Mouse (Mus musculus) ES-CJ7 (cell line): ENCODE data around the gene Rpl36.

Experiments used
- DNase-seq: peaks from one replicate; pipeline ENCODE4 v3.0.0; 2011; ENCODE audit warnings: low read depth, low spot score

The Rpl36 gene

DNA sequence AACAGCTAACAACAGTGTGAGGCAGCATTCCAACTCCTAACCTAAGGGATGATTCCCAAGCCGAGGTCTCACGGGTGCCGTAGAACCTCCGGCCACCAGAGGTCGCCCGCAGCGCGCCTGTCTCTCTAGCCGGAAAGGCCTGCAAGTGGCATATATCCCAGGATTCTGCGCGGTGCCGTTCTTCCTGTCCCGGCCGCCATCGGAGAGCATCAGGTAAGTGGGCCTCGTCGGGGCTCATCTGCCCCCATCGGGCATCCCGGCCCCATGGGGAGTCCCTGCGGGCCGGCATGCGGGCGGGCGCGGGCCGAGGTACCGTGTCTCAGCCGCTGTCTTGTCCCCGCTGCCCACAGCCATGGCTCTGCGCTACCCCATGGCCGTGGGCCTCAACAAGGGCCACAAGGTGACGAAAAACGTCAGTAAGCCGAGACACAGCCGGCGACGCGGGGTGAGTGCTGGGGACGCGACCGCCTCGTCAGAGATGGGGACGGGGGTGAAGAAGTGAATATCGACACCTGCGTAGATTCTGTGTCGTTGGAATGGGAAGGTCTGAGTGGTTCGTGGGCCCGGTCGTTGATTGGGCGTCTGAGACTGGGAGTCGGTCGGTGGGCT lies at the start of gene Rpl36:
Gene Rpl36 (plus strand): TSS at position 181 of the 609 bp plus-strand sequence.
- DNase-seq, result peak; percentile 95

GRCm38 (mm10) chr17:56566293-56566692 lies 46.9 kb upstream of the Rpl36 start:
- no peak for DNase-seq

- DNase-seq, result no peak
Measured at GRCm38 (mm10) chr17:56566918-56567317, 46.3 kb upstream of the Rpl36 start.

- no peak for DNase-seq
Measured at GRCm38 (mm10) chr17:56567370-56567769, 45.8 kb upstream of the Rpl36 start.

GRCm38 (mm10) chr17:56570287-56570686 lies 42.9 kb upstream of the Rpl36 start:
- no peak for DNase-seq

GRCm38 (mm10) chr17:56572154-56572553 lies 41.1 kb upstream of the Rpl36 start:
- no peak for DNase-seq

DNA sequence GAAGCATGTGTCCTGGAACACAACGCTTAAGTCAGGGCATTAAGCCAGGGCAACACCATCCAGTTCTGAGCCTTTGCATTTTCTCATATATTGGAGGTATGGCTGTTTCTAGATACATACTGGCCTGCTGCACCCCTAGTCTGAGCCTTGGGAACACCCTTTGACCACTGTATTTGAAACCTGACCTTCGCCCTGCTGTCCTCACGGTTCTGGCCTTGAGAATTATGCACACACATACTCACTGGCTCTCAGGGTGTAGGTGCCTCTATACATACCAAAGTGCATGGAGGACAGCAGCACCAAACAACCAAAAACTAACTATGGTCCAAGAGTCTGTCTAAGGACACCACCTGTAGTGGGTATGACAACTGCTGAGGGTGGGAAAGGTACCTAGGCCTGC lies 40.3 kb upstream of the Rpl36 start:
- DNase-seq, result no peak

DNA sequence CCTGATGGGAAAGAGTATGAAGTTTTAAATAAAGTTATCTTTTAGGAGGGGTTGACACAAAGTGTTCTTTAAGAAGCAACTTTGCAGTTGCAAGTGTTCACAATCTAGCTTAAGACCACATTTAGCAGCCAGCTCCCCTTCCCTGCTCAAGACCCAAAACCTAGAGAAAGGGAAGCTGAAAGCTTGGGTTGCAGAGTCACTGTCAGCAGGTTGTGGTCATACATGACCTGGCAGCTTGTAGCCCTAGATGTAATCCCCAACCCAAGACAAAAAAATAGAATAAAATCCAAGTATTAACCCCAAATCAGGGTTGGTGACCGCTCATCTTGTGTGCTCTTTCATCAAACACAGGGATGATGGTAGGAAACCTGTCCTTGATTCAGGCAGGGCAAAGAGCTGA lies 30.1 kb upstream of the Rpl36 start:
- DNase-seq, result no peak

DNA sequence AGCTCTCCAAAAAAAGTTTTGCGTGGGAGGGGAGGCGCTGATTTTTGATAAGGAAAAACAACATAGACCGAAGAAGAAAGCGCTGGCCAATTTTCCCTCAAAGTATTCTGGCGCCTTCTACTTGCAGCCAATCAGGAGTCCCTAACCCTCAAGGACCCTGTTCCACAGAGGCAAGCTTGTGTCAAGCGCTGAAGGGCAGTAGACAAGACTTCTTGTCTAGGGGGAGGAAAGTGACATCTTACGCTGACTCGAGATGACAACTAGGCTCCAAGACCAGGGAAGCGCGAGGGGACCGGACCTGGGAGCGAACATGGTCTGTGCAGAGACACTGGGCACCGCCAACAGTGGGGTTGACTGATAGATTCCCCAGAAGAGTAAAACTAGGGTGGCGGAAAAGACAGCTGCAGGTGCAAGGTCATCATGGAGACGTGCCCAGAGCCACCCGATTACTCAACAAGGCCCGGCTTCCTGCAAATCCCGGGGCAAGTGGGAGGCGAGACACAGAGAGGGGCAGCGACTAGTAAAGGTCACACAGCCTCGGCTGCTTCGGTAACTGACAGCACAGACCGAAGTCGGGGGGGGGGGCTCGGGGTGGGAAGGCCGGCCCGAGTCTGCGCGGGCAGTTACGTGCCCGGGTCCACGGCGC lies 29.5 kb upstream of the Rpl36 start:
- no peak for DNase-seq

DNA sequence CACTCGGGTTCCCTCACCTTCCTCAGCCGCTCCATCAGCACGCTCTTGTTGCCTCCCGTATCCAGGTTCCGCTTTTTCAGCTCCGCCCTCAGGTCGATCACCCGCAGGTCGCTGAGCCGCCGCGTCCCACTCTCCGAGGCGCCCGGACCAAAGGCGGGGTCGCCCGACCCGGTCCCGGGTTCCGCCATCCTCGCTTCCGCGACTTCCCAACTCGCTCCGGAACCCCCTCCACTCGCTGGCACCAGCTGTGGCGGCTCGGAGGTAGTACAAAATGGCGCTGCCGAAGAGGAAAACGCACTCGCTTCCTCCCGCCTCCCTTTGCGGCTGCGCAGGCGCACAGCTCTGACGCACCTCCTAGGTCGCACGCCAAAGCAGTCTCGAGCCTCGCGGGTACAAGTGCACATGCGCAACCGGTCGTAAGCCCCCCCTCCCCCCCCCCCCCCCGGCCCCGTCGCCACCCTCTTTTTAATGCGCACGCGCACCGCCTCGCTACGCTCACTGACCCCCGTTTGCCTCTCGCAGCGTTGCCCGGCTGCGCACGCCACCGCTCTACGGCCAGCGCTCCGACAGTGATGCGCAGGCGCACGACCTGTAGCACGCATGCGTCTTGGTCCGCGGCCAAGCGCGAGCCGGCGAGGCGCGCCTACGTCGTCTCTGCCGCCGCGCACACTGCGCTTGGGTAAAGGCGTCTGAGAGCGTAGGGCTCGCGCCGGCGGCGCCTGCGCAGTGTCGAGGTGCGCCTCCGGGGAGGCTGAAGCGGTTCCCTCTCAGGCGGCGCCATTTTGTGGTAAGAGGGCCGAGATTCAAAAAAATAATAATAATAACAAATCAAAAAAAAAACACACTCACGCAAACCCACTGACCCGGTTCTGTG lies 28.7 kb upstream of the Rpl36 start, which contains the start of the genes Safb2 and Safb:
Gene Safb2 (minus strand): TSS at position 329 of the 874 bp plus-strand sequence.
Gene Safb (plus strand): TSS at position 569 of the 874 bp plus-strand sequence.
- peak; percentile 99 for DNase-seq

- peak; percentile 36 for DNase-seq
Measured at GRCm38 (mm10) chr17:56585171-56585821, 27.9 kb upstream of the Rpl36 start.

GRCm38 (mm10) chr17:56587773-56588172 lies 25.4 kb upstream of the Rpl36 start:
- DNase-seq, result no peak

DNA sequence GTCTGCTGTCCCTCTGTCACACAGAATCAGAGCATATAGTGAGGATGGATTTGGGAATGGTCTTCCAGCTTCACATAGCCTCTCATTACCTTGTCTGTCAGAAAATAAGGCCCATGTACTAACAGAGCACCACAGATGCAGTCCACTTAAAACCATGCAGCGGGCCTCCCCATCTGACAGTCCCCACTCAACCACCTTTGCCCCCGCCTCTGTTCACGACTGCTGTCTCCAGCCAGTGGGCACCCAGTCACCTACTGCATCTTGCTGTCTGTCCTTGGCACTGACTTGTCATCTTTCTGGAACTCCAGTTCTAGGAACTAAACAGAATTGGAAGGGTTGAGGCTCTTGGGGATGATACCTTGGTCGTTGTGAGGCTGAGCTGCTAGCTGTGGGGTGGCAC lies 24.3 kb upstream of the Rpl36 start:
- DNase-seq, result no peak

DNA sequence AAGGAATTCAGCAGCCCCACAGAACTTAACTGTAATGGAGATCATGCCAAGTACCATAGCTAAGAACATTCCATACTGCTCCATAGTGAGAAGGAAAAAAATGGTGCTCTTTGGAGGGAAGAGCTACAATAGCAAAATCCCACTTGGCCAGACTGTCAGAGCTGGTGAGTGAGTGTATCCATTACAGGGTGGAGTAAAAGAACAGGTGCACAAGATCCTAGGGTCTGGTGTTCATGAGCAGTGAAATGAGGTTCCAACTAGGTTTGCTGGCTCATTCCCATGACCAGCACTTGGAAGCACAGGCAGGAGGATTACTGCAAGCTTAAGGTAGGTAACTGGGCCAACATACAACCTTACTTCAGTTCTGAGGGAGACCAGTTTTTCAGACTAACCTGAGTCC lies 20.7 kb upstream of the Rpl36 start:
- no peak for DNase-seq

- no peak for DNase-seq
Measured at GRCm38 (mm10) chr17:56593527-56594271, 19.5 kb upstream of the Rpl36 start.

- no peak for DNase-seq
Measured at GRCm38 (mm10) chr17:56603186-56604069, 9.8 kb upstream of the Rpl36 start.

DNA sequence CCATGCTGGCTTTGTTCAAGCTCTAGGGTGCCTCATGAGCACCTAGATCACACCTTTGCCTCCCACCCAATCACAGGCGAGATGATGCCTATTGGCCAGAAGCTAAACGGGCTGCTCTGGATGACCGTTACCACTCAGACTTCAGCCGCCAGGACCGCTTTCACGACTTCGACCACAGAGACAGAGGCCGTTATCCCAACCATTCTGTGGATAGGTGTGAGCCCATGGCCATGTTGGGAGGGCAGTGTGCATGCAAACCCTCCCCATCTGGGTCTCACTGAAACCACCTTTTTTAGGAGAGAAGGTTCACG lies 9.2 kb upstream of the Rpl36 start:
- DNase-seq, result no peak

DNA sequence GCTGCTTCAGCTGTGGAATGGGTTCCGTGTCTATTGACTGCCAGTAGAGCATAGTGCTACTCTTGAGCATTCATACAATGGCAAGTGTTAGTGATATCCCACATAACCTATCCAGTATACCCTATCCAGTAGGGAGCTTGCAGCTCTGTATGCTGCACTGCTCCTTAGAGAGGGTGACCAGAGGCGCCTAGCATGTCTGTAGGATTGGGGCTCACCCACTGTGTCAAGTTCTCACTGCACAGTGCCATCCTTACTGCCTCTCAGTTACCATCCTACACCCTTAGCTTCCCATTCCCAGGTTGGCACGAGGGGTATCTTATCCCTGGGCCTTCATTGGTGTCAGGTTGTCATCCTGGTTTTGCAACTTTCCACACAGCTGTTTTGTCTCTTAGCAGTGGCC lies 8.8 kb upstream of the Rpl36 start:
- no peak for DNase-seq

GRCm38 (mm10) chr17:56605431-56605830 lies 7.8 kb upstream of the Rpl36 start:
- no peak for DNase-seq

GRCm38 (mm10) chr17:56607521-56608062 lies 5.6 kb upstream of the Rpl36 start:
- no peak for DNase-seq
